In genomic region chrX:56734436-56734835, GRCm38 (mm10) we compare ENCODE assay signal across 15 mouse cellular contexts. TPM values are rescaled to one million over a fixed set of nuclear protein-coding genes. Genes with fewer than 3 reads are reported as not detected.
DNase-seq lines count a peak whose midpoint lies in the region; ATAC-seq and TF ChIP-seq lines count a peak whose summit lies in the region.
"Had no signal": no experiment of that assay in that cellular context is flagged by ENCODE, and none has a peak within 500 bp of the region (broad histone marks: within the 10 kb centered on the region; RNA-seq: fewer than 3 reads in every experiment).

No protein-coding gene starts in this region.

- ATAC-seq in heart, embryonic 14.5 days (ENCODE audit: insufficient number of reproducible peaks, insufficient read depth, low FRiP score, low read depth): no peak
- no peak for ATAC-seq in liver, postnatal 0 days
- ATAC-seq: forebrain, embryonic 15.5 days; inflammation-experienced regulatory T-cells, adult 6 months; liver, embryonic 12.5 days; Patski had no signal

- H3K9ac ChIP-seq in heart, embryonic 14.5 days (ENCODE audit: low read length): 0 out of 2 replicates have a peak overlapping the region, but pooled peaks have one; percentile 21
- no peak overlapping the region for H3K9ac ChIP-seq in liver, adult 2 months (ENCODE audit: low read depth, low read length)
- H3K9ac ChIP-seq in liver, postnatal 0 days (replicated peaks): no peak overlapping the region
- H3K9ac ChIP-seq: forebrain, embryonic 15.5 days; liver, embryonic 12.5 days had no signal

- no peaks in the 10 kb centered on the region for H3K27me3 ChIP-seq in heart, embryonic 14.5 days (ENCODE audit: control insufficient read depth, insufficient read depth, low read length)
- H3K27me3 ChIP-seq in liver, adult 2 months (ENCODE audit: control insufficient read depth, insufficient read depth, low read length): peaks cover 4% of the 10 kb centered on the region; the same call in 1 of the 2 replicates
- H3K27me3 ChIP-seq in liver, postnatal 0 days (ENCODE audit: insufficient read depth, low read length): peaks cover 20% of the 10 kb centered on the region
- H3K27me3 ChIP-seq: forebrain, embryonic 15.5 days had no signal

- H3K4me1 ChIP-seq in heart, embryonic 14.5 days (ENCODE audit: control insufficient read depth in 2 of 2, insufficient read depth in 2 of 2, low read length in 2 of 2): peaks cover 5 to 16% of the 10 kb centered on the region in 2 experiments; a peak in 3 of 4 replicates
- H3K4me1 ChIP-seq in liver, adult 2 months (ENCODE audit: control insufficient read depth, insufficient read depth, low read length): no peaks in the 10 kb centered on the region
- no peaks in the 10 kb centered on the region for H3K4me1 ChIP-seq in liver, postnatal 0 days (ENCODE audit: insufficient read depth)

- H3K9me3 ChIP-seq in heart, embryonic 14.5 days (ENCODE audit: control insufficient read depth, low read length): no peaks in the 10 kb centered on the region
- no peaks in the 10 kb centered on the region for H3K9me3 ChIP-seq in liver, postnatal 0 days (ENCODE audit: low read length)
- H3K9me3 ChIP-seq: forebrain, embryonic 15.5 days; liver, embryonic 12.5 days had no signal

- TF ChIP-seq POLR2A in liver, adult 2 months (IDR thresholded peaks at IDR 0.05; ENCODE audit: extremely low read depth, insufficient read depth, low read length): no peak

- H3K4me2 ChIP-seq in heart, embryonic 14.5 days (ENCODE audit: low read length): peak overlapping the region; percentile 61
- no peak overlapping the region for H3K4me2 ChIP-seq in liver, postnatal 0 days (ENCODE audit: low read depth, low read length)
- H3K4me2 ChIP-seq: forebrain, embryonic 15.5 days; liver, embryonic 12.5 days had no signal

- 27% methylated on average over 5 of the region's 5 CpGs for WGBS in heart, embryonic 14.5 days
- WGBS in liver, adult 2 months: 17% methylated on average over 5 of the region's 5 CpGs
- WGBS in liver, postnatal 0 days (ENCODE audit: insufficient replicate concordance): 46% methylated on average over 5 of the region's 5 CpGs

- TF ChIP-seq EP300 in liver, postnatal 0 days (IDR thresholded peaks at IDR 0.05; ENCODE audit: low read depth): no peak

- peak; percentile 8 for DNase-seq in adrenal gland, adult 2 months
- no peak for DNase-seq in adrenal gland, postnatal 25 days
- no peak for DNase-seq in heart, postnatal 4 days
- DNase-seq in liver, adult 2 months (ENCODE audit: extremely low read depth, low read depth, low spot score): peak; percentile 23
- no peak for DNase-seq in liver, postnatal 0 days
- DNase-seq in testis, postnatal 14 days (ENCODE audit: low spot score): peak; percentile 57
- no peak for DNase-seq in testis, postnatal 10 days (ENCODE audit: low spot score)
- DNase-seq: cerebellum, postnatal 10 days; gastrocnemius, postnatal 10 days; retina, postnatal 1 day had no signal

- no peak for TF ChIP-seq CTCF in liver, adult 2 months (IDR thresholded peaks at IDR 0.05; ENCODE audit: low read depth, low read length)
- TF ChIP-seq CTCF in liver, postnatal 0 days (IDR thresholded peaks at IDR 0.05; ENCODE audit: low read depth): no peak

- H3K79me2 ChIP-seq in liver, adult 2 months (ENCODE audit: control insufficient read depth, insufficient read depth, low read length): no peaks in the 10 kb centered on the region

- no peaks in the 10 kb centered on the region for H3K36me3 ChIP-seq in heart, embryonic 14.5 days (ENCODE audit: control insufficient read depth, insufficient read depth, low read length)
- H3K36me3 ChIP-seq in liver, adult 2 months (ENCODE audit: control insufficient read depth, insufficient read depth, low read length): no peaks in the 10 kb centered on the region
- no peaks in the 10 kb centered on the region for H3K36me3 ChIP-seq in liver, postnatal 0 days (replicated peaks; ENCODE audit: insufficient read depth, low read length)
- H3K36me3 ChIP-seq: forebrain, embryonic 15.5 days; liver, embryonic 12.5 days had no signal

- H3K27ac ChIP-seq in heart, embryonic 14.5 days (replicated peaks in 1 of 2; ENCODE audit: control insufficient read depth in 1 of 2, insufficient read depth in 1 of 2, low read depth in 2 of 2, low read length in 2 of 2): peak overlapping the region in 1 of 2 experiments; percentile 11; a peak in 2 of 4 replicates
- no peak overlapping the region for H3K27ac ChIP-seq in liver, adult 2 months (replicated peaks; ENCODE audit: insufficient read depth, low read depth, low read length)
- no peak overlapping the region for H3K27ac ChIP-seq in liver, postnatal 0 days (ENCODE audit: low read depth)
- H3K27ac ChIP-seq: forebrain, embryonic 15.5 days; liver, embryonic 12.5 days had no signal

- H3K4me3 ChIP-seq in heart, embryonic 14.5 days (ENCODE audit: control insufficient read depth in 1 of 2, insufficient read depth in 1 of 2, low read depth in 1 of 2, low read length in 2 of 2): no peak overlapping the region
- no peak overlapping the region for H3K4me3 ChIP-seq in liver, adult 2 months (ENCODE audit: insufficient read depth, low read depth, low read length)
- H3K4me3 ChIP-seq in liver, postnatal 0 days (ENCODE audit: low read depth, low read length): no peak overlapping the region
- H3K4me3 ChIP-seq: forebrain, embryonic 15.5 days; liver, embryonic 12.5 days had no signal

RNA-seq across cellular contexts. Expression of gene Fhl1, which starts 2.8 kb away (rescaled TPM):
- 10 to 100 TPM; 27.9 to 59.4 TPM for total RNA-seq in adrenal gland, adult 2 months (2021)
- 31.5 and 35.3 TPM in 2 replicates for polyA plus RNA-seq in adrenal gland, adult 2 months (2012; rRNA removed)
- 27.7 and 30.6 TPM in 2 replicates for total RNA-seq in adrenal gland, postnatal 25 days (2021)
- 203 and 211 TPM in 2 replicates for polyA plus RNA-seq in heart, embryonic 14.5 days (2014; fragmentation: Nextera tagmentation; extraction: Ambion mirVana)
- 100 to 1,000 TPM; 278 to 293 TPM for total RNA-seq in heart, postnatal 4 days (2021)
- total RNA-seq in liver, adult 2 months (2014; rRNA removed): 7.2 and 8.5 TPM in 2 replicates
- polyA plus RNA-seq in liver, adult 2 months (2012; rRNA removed): 6.6 and 7.0 TPM in 2 replicates
- polyA plus RNA-seq in liver, postnatal 0 days (2015; fragmentation: Nextera tagmentation; extraction: Ambion mirVana): 14.8 and 25.2 TPM in 2 replicates
- polyA plus RNA-seq: inflammation-experienced regulatory T-cells, adult 6 months had no signal

Comparison
In these comparisons a context has a peak if more than half of its experiments do, and no peak if none do; other contexts are left out.
1. DNase-seq: peak in adrenal gland, adult 2 months (single experiment), liver, adult 2 months (single experiment) and testis, postnatal 14 days (single experiment); none in adrenal gland, postnatal 25 days (single experiment), heart, postnatal 4 days (single experiment), liver, postnatal 0 days (single experiment) and testis, postnatal 10 days (single experiment).